Mouse (Mus musculus): ENCODE results near the gene Llgl1. TPM values are rescaled to one million over a fixed set of nuclear protein-coding genes. Genes with fewer than 3 reads are reported as not detected.

Llgl1 gene
- polyA plus RNA-seq, 1 experiment from 2014 or later: 51.7 TPM

DNA sequence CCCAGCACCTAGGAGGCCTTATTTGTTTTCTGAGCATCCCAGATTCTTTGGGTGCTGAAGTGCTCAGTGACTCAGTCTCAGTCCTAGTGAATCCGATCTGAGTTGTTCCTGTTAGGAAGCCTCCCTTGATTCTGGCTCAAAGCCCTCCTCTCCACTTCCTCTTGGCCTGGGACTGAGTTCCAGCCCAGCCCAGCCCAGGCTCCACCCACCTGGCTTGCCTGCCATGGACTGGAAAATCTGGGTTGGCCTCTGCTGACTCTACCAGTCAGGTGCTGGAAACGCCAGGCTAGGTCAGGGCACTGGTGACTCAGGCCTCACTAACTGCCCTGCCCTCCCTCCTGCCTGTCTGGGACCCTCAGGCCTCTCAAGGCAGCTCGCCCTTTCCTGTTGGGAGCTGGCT lies 8.1 kb downstream of the Llgl1 start:
- H3K27ac ChIP-seq (replicated peaks): no peak overlapping the region

DNA sequence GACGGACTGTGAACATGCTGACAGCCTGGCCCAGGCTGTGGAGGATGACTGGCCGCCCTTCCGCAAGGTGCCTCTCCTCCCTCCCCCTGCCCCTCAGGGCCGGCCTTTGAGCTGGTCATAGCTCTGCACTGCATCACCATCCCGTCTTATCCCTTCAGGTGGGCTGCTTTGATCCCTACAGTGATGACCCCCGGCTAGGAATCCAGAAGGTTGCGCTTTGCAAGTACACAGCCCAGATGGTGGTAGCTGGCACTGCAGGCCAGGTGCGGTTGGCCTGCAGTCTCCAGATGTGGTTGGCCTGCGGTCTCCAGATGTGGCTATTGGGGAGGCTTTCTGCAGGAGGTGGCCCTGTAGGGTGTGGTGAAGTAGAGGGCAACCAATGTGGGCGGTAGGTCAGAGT lies 9.1 kb downstream of the Llgl1 start:
- Histone ChIP-seq H3K4me3 (no peak overlapping the region), H3K4me2 (no peak overlapping the region), H3K9me3 (no peaks in the 10 kb centered on the region), H3K27me3 (no peaks in the 10 kb centered on the region), H3K9ac (no peak overlapping the region), H3K4me1 (replicated peaks) (peaks cover 15% of the 10 kb centered on the region), H3K36me3 (peaks cover 80% of the 10 kb centered on the region), H3K27ac (replicated peaks) (no peak overlapping the region)
- no peak for ATAC-seq (ENCODE audit: low FRiP score, low read depth)
- WGBS: 94% methylated on average over 10 of the region's 10 CpGs

More for the DNA sequence above, 8.1 kb downstream of the Llgl1 start:
- H3K9me3 ChIP-seq: no peaks in the 10 kb centered on the region
- peaks cover 70% of the 10 kb centered on the region for H3K36me3 ChIP-seq
- H3K9ac ChIP-seq: no peak overlapping the region
- no peaks in the 10 kb centered on the region for H3K27me3 ChIP-seq
- peaks cover 24% of the 10 kb centered on the region for H3K4me1 ChIP-seq (replicated peaks)
- no peak for ATAC-seq (ENCODE audit: low FRiP score, low read depth)
- WGBS: 78% methylated on average over 3 of the region's 3 CpGs
- H3K4me3 ChIP-seq: no peak overlapping the region
- H3K4me2 ChIP-seq: no peak overlapping the region

DNA sequence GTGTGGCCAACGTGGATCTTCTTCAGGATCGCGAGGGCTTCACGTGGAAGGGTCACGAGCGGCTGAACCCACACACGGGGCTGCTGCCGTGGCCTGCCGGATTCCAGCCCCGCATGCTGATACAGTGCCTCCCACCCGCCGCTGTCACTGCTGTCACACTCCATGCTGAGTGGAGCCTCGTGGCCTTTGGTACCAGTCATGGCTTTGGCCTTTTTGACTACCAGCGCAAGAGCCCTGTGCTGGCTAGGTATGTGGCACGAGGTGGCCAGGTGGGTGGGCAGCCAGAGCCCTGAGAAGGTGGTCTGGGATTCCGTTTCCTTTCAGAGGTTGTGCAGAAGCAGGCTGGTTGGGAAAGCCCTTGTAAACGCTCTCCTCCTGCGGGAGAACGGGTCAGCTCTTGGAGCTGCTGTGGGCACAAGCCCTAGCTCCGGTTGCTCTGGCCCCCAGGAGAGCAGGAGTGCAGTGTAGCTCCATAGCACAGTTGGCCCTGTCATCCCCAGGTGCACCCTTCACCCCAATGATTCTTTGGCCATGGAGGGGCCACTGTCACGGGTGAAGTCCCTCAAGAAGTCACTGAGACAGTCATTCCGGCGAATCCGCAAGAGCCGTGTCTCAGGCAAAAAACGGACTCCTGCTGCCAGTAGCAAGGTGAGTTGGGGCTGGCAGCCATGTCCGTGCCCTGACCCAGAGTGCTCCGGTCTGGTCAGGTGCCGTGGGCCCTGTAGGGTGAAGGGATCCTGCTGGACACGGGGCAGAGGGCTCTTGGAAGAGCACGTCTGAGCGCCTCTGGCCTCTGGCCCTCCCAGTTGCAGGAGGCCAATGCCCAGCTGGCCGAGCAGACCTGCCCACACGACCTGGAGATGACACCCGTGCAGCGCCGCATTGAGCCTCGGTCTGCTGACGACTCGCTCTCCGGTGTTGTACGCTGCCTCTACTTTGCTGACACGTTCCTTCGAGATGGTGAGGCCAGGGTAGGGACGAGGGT lies 10.2 kb downstream of the Llgl1 start:
- H3K36me3 ChIP-seq: peaks cover 90% of the 10 kb centered on the region
- H3K27ac ChIP-seq (replicated peaks): no peak overlapping the region
- 93% methylated on average over 45 of the region's 45 CpGs for WGBS
- no peak overlapping the region for H3K4me3 ChIP-seq
- H3K4me1 ChIP-seq (replicated peaks): peaks cover 10% of the 10 kb centered on the region; the same call in 1 of the 2 replicates
- no peaks in the 10 kb centered on the region for H3K27me3 ChIP-seq
- no peak for ATAC-seq (ENCODE audit: low FRiP score, low read depth)
- no peak overlapping the region for H3K9ac ChIP-seq
- no peak overlapping the region for H3K4me2 ChIP-seq
- H3K9me3 ChIP-seq: no peaks in the 10 kb centered on the region

DNA sequence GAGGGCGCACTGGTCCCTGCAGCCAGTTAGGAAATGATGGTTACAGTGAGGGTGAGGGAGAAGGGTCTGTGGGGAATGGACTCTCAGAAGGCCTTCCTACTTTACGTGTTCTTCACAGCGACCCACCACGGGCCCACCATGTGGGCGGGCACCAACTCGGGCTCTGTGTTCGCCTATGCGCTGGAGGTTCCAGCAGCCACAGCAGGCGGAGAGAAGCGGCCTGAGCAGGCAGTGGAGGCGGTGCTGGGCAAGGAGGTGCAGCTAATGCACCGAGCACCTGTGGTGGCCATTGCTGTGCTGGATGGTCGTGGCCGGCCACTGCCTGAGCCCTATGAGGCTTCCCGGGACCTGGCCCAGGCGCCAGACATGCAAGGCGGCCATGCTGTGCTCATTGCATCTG lies 11.7 kb downstream of the Llgl1 start:
- H3K4me1 ChIP-seq (replicated peaks): no peaks in the 10 kb centered on the region
- H3K27ac ChIP-seq (replicated peaks): no peak overlapping the region
- no peak overlapping the region for H3K9ac ChIP-seq
- H3K4me2 ChIP-seq: no peak overlapping the region
- no peak for ATAC-seq (ENCODE audit: low FRiP score, low read depth)
- no peaks in the 10 kb centered on the region for H3K9me3 ChIP-seq
- peaks cover 96% of the 10 kb centered on the region for H3K36me3 ChIP-seq
- H3K4me3 ChIP-seq: no peak overlapping the region
- 94% methylated on average over 17 of the region's 17 CpGs for WGBS
- H3K27me3 ChIP-seq: no peaks in the 10 kb centered on the region

DNA sequence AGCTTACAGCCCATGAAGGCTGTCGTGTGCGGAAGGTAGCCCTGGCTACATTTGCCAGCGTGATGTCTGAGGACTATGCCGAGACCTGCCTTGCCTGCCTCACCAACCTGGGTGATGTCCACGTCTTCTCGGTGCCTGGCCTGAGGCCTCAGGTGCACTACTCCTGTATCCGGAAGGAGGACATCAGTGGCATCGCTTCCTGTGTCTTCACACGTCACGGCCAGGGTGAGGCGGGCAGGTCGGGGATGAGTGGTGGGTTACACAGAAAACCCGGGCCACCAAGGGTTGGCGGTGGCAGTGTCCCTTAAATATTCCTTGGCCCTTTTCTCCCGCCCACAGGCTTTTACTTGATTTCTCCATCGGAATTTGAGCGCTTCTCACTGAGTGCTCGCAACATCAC lies 12.5 kb downstream of the Llgl1 start:
- no peaks in the 10 kb centered on the region for H3K27me3 ChIP-seq
- H3K36me3 ChIP-seq: peaks cover 96% of the 10 kb centered on the region
- 94% methylated on average over 18 of the region's 18 CpGs for WGBS
- H3K9me3 ChIP-seq: no peaks in the 10 kb centered on the region
- H3K4me1 ChIP-seq (replicated peaks): no peaks in the 10 kb centered on the region
- no peak for ATAC-seq (ENCODE audit: low FRiP score, low read depth)
- H3K9ac ChIP-seq: no peak overlapping the region
- no peak overlapping the region for H3K4me3 ChIP-seq
- no peak overlapping the region for H3K27ac ChIP-seq (replicated peaks)
- H3K4me2 ChIP-seq: no peak overlapping the region

DNA sequence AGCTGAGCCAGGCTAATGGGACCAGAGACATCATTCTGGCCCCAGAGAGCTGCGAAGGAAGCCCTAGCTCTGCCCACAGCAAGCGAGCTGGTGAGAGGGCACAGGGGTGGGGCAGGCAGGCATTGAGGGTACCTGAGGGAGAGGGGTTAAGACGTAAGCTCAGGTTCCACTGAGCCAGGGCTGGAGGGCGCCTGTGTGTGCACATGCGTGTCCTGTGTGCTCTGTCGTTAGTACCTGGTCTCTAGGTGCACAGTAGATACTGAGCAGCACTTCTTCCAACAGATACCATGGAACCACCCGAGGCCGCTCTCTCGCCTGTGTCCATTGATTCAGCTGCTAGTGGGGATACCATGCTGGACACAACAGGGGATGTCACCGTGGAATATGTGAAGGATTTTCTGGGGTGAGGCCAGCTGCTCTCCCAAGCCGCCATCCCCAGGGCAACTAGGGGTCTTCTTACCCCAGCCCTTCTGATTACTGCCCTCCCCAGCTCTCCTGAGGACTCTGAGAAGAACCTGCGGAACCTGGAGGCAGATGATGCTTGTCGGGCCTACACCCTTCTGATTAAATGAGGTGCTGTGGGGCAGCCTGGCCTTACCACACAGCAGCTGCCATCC lies 13.2 kb downstream of the Llgl1 start:
- ATAC-seq (ENCODE audit: low FRiP score, low read depth): no peak

DNA sequence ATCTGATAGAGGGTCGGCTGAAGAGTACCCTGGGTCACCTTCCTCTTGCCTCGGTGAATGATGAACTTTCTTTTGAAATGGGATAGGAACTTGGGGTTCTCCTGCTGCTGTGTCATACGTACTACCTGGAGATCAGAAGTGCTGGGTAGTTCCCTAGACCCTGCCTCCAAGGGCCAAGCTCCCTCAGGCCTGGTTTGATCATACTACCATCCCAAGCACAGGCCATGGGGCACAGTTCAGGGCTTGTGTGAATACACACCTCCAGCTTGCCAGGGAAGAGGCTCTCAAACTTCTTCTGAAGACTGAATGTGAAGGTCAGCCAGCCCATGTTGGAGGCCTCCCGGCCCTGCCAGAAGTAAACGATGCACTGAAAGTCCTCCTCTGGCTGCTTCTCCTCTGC lies 16.3 kb downstream of the Llgl1 start:
- no peak overlapping the region for H3K27ac ChIP-seq (replicated peaks)
- no peak overlapping the region for H3K9ac ChIP-seq
- H3K4me1 ChIP-seq (replicated peaks): no peaks in the 10 kb centered on the region
- 90% methylated on average over 5 of the region's 5 CpGs for WGBS
- ATAC-seq (ENCODE audit: low FRiP score, low read depth): no peak
- no peaks in the 10 kb centered on the region for H3K27me3 ChIP-seq
- no peaks in the 10 kb centered on the region for H3K9me3 ChIP-seq
- H3K36me3 ChIP-seq: peaks cover 98% of the 10 kb centered on the region
- no peak overlapping the region for H3K4me2 ChIP-seq
- H3K4me3 ChIP-seq: no peak overlapping the region

More for the DNA sequence above, 13.2 kb downstream of the Llgl1 start:
- no peak overlapping the region for H3K4me2 ChIP-seq
- H3K36me3 ChIP-seq: peaks cover 96% of the 10 kb centered on the region
- H3K4me3 ChIP-seq: no peak overlapping the region
- no peaks in the 10 kb centered on the region for H3K4me1 ChIP-seq (replicated peaks)
- no peaks in the 10 kb centered on the region for H3K27me3 ChIP-seq
- WGBS: 96% methylated on average over 13 of the region's 13 CpGs
- H3K27ac ChIP-seq (replicated peaks): no peak overlapping the region
- no peaks in the 10 kb centered on the region for H3K9me3 ChIP-seq
- no peak overlapping the region for H3K9ac ChIP-seq

DNA sequence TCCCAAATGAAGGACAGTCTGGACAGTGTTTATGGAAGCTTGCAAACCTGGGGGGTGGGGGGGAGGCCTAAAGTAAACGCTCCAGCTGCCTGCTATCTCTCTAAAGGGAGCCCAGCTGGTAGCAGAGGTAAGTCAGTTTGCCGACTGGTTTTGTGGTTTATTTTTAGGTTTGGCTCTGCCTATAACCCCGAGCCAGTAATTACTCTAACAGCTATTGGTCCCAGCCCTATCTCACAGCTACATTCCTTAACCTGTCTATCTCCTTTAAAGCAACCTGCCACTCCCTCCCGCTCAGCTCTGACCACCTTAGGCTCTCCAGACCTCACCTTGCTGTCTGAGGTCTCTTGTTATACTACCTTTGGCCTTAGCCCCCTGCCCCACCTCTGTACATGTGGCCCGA lies 19.7 kb downstream of the Llgl1 start:
- H3K4me2 ChIP-seq: no peak overlapping the region

DNA sequence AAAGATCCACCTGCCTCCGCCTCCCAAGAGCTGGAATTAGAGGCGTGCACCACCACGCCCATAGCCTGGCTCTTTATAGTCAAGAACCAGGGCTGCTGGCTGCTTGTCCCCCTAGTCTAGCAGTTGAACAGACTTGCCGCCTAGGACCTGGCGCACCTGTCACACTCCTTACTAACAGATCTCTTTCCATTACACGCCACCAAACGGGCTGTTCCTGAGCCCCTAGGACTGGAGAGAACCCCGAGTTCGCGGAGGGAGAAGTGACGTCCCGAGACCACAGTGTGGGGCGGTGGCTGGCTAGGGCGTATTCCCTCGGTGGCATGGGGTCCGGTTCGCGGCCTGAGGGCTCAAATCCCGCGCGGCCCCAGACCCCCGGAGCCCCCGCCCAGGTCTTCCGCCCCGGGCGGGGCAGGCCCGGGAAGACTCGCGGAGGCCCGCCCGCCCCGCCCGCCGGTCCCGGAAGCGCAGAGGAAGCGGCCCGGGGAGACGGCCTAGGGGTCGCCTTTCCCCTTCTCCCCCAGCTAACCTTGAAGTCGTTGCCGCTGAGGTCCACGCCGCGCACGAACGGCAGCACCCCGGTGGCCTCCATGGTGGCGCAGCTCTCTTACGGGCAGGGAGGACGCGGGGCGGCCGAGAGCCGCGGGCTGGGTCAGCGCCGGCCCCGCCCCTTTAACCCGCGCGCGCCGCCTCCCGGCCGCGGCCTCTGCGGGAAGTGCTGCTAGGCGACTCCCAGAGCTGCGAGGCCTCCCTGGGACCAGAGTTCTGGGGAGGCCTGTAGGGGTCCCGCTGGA lies 27.3 kb downstream of the Llgl1 start, which contains the start of gene Flii:
Flii (minus strand) TSS at position 663 of the 791 bp plus-strand sequence.
- no peaks in the 10 kb centered on the region for H3K9me3 ChIP-seq
- H3K4me3 ChIP-seq: peak within 1 kb of the TSS; percentile 69
- WGBS: 0% methylated on average over 61 of the region's 71 CpGs
- H3K27ac ChIP-seq (replicated peaks): peak within 1 kb of the TSS; percentile 92
- ATAC-seq (ENCODE audit: low FRiP score, low read depth): peak; percentile 68
- H3K9ac ChIP-seq: peak within 1 kb of the TSS; percentile 77
- peak within 1 kb of the TSS; percentile 77 for H3K4me2 ChIP-seq
- H3K4me1 ChIP-seq (replicated peaks): peaks cover 36% of the 10 kb centered on the region
- H3K27me3 ChIP-seq: no peaks in the 10 kb centered on the region
- H3K36me3 ChIP-seq: peaks cover 38% of the 10 kb centered on the region

More for the DNA sequence above, 19.7 kb downstream of the Llgl1 start:
- no peaks in the 10 kb centered on the region for H3K4me1 ChIP-seq (replicated peaks)
- peaks cover 100% of the 10 kb centered on the region for H3K36me3 ChIP-seq
- ATAC-seq (ENCODE audit: low FRiP score, low read depth): no peak
- no peaks in the 10 kb centered on the region for H3K27me3 ChIP-seq
- no peak overlapping the region for H3K27ac ChIP-seq (replicated peaks)
- H3K4me3 ChIP-seq: no peak overlapping the region
- 93% methylated on average over 5 of the region's 5 CpGs for WGBS
- H3K9me3 ChIP-seq: no peaks in the 10 kb centered on the region
- H3K9ac ChIP-seq: no peak overlapping the region

DNA sequence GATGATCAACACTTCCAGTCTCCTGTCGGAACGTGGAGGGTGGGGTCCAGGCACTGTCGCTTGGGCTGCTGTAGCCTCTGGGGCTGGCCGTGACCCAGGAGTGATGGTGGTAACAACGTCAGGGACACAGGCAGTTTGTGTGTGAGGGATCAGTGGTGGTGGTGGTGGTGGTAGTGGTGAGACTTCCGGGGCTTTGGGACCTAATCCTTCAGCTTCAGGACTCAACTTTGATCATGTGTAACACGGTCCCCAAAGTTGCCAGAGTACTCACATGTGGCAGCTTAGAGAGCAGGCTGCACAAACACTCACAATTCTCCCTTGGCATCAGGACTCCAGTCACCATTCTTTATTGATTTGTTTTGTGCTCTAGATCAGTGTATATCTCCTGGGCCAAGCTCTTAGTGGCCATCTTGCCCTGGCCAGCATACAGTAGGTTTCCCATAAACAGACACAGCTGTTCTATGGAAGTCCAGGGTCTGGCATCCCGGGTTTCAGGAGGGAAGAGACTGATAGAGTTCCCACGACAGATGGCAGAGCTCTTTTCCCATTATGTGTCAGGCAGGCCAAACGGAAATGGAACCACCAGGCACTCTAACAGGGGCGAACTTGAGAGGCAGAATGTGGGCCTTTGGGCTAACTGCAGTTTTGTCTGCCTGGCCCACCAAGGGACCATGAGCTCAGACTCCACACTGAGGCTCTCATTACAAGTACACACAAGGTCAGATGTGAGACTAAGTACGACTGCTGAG lies 28.0 kb downstream of the Llgl1 start:
- WGBS: 5% methylated on average over 12 of the region's 12 CpGs
- peak overlapping the region; percentile 77 for H3K9ac ChIP-seq
- H3K27ac ChIP-seq (replicated peaks): peak overlapping the region; percentile 92
- H3K4me1 ChIP-seq (replicated peaks): peaks cover 36% of the 10 kb centered on the region
- H3K4me3 ChIP-seq: peak overlapping the region; percentile 69
- peak; percentile 23; the same call in 1 of the 2 replicates for ATAC-seq (ENCODE audit: low FRiP score, low read depth)
- peak overlapping the region; percentile 77 for H3K4me2 ChIP-seq
- H3K36me3 ChIP-seq: peaks cover 37% of the 10 kb centered on the region
- no peaks in the 10 kb centered on the region for H3K27me3 ChIP-seq
- H3K9me3 ChIP-seq: no peaks in the 10 kb centered on the region

DNA sequence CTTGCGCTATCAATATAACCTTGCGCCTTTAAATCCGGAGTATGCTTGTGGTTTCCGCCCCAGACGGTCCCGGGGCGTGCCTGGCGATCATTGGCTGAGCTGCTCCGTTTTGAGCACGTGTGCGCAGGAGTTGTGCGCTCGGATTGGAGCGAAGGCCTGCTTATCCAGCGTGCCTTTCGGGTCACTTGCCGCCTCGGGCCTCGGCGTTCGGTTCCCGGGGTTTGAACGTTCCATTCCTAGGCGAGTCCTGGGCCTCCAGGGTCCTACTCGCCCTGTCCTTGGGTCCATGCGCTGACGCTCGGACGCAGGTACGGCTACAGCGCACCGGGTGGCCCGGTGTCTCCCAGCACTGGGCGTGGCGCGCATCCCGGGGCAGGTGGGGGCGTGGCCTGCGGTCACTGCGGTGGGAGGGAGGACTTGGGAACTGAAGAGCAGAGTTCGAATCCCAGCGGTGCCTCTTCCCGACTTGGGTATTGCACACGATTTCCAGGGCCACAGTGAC lies 28.8 kb downstream of the Llgl1 start, which contains the start of gene Mief2:
Mief2 (plus strand) TSS at position 139 of the 502 bp plus-strand sequence.
- no peaks in the 10 kb centered on the region for H3K9me3 ChIP-seq
- no peaks in the 10 kb centered on the region for H3K27me3 ChIP-seq
- H3K4me1 ChIP-seq (replicated peaks): peaks cover 36% of the 10 kb centered on the region
- ATAC-seq (ENCODE audit: low FRiP score, low read depth): peak; percentile 96
- H3K27ac ChIP-seq (replicated peaks): peak within 1 kb of the TSS; percentile 92
- H3K36me3 ChIP-seq: peaks cover 36% of the 10 kb centered on the region
- under 1% methylated on average over 44 of the region's 44 CpGs for WGBS
- H3K4me3 ChIP-seq: peak within 1 kb of the TSS; percentile 69
- H3K4me2 ChIP-seq: peak within 1 kb of the TSS; percentile 77
- H3K9ac ChIP-seq: peak within 1 kb of the TSS; percentile 77

Data from hindbrain, embryonic 15.5 days (tissue).